Mouse (Mus musculus) frontal cortex, postnatal 25 days (tissue): ENCODE measurements around the gene Mpi.

Experiments
- DNase-seq, 2 experiments: peaks; one replicate each; pipeline ENCODE4 v3.0.0; 2022; ENCODE audit warnings: low spot score in 2 of 2

The Mpi gene

DNA sequence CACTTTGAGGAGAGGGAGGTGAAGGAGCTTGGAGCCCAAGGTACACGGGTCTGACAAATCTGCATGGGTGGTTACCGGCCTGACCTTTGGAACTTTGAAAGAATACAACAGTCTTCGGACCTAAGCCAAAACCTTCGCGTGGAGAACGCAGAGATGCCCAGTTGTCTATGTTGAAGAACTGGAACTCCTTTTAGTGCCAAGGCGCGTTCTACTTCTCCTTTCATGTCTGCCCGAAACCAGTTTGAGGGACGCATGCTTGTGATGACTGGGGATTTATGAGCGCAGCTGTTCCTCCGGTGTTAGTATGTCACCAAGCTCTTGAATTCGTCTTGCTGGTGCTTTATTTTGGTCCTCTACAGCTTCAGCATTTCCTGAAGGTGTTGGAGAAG lies 9.1 kb upstream of the Mpi start:
- DNase-seq, result no peak

GRCm38 (mm10) chr9:57560861-57561710 lies 8.5 kb upstream of the Mpi start, which contains the start of gene Scamp2:
Scamp2 (plus strand) TSS chr9:57560943.
- DNase-seq, result peak; percentile 91 to 92

GRCm38 (mm10) chr9:57560263-57560662 lies 7.7 kb upstream of the Mpi start:
- no peak for DNase-seq

DNA sequence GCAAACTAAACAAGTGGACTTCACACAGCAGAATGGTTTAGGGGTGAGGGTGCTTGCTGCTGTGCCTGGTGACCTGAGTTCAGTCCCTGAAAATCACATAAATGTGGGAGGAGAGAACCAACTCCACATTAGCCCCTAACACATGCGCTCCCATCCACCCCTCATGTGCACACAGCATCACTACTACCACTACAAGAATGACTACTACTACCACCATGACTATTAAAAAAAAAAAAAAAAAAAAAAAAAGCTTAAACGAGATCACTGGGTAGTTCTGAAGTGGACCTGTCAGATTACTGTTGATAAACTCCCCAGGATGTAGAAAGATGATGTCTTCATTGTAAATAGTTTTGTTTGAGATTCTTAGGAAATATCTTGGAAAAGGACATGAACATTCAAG lies 7.0 kb upstream of the Mpi start:
- no peak for DNase-seq

GRCm38 (mm10) chr9:57558625-57559024 lies 6.1 kb upstream of the Mpi start:
- no peak for DNase-seq

GRCm38 (mm10) chr9:57557215-57557614 lies 4.7 kb upstream of the Mpi start:
- no peak for DNase-seq

GRCm38 (mm10) chr9:57554753-57555152 lies 2.2 kb upstream of the Mpi start:
- no peak for DNase-seq

GRCm38 (mm10) chr9:57553119-57553518 lies 556 bp upstream of the Mpi start:
- no peak for DNase-seq

DNA sequence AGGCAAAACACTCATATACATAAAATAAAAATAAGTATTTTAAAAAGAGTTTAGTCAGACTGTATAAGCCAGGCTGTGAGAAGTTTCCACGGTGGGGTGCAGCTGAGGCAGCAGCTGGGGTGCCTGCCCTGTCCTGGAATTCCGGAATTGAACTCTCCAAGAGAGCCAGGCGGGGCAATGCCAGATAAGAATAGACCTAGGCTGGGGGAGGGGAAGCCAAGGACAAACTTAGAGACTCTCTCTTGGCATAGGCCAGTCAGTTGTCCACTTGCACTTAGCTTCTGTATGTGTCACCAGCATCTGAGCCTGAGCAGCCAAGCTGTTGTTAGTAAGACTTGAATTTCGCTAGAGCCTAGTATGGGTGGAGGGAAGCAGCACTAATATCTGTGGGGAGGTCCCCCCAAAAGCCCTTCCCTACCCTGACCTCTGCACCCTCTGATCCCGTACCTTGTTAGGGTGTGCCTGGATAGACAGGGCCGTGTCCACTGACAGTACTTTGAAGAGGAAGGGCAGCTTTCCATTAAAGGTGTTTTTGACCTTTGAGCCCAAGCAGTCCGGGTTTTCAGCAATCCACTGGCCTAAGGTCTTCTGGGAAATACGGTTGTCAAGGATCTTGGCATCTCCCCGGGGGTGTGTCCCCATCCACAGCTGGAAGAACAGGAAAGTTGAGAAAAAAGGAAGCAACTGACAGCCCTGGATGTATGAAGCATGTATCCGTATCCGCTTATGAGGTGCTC lies 2.3 kb downstream of the Mpi start:
- DNase-seq, result no peak

DNA sequence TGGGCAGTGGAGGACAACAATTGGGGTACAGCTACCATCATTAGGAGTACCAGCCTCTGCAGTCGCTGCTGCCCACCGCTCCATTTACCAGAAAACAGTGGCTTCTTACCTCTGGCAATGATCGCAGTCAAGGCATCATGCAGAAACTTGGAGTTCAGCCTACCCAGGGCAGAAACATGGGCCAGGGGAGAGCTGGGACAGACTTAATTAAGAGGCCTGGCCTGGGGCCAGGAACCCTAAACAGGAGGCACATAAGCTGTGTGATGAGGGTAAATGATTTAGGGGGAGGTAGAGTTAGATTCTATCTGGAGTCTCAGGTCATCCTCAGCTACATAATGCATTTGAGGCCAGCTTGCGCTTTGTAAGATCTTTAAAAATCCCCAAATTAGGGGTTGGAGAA lies 3.4 kb downstream of the Mpi start:
- no peak for DNase-seq

GRCm38 (mm10) chr9:57547869-57548268 lies 4.7 kb downstream of the Mpi start:
- DNase-seq, result no peak

GRCm38 (mm10) chr9:57547287-57547686 lies 5.3 kb downstream of the Mpi start:
- DNase-seq, result no peak

- DNase-seq, result no peak
Measured at GRCm38 (mm10) chr9:57543951-57544350, 8.6 kb downstream of the Mpi start.

- DNase-seq, result no peak
Measured at GRCm38 (mm10) chr9:57541312-57541711, 11.3 kb downstream of the Mpi start.

- no peak for DNase-seq
Measured at GRCm38 (mm10) chr9:57539550-57539949, 13.0 kb downstream of the Mpi start.

- no peak for DNase-seq
Measured at GRCm38 (mm10) chr9:57537728-57538181, 14.8 kb downstream of the Mpi start.

DNA sequence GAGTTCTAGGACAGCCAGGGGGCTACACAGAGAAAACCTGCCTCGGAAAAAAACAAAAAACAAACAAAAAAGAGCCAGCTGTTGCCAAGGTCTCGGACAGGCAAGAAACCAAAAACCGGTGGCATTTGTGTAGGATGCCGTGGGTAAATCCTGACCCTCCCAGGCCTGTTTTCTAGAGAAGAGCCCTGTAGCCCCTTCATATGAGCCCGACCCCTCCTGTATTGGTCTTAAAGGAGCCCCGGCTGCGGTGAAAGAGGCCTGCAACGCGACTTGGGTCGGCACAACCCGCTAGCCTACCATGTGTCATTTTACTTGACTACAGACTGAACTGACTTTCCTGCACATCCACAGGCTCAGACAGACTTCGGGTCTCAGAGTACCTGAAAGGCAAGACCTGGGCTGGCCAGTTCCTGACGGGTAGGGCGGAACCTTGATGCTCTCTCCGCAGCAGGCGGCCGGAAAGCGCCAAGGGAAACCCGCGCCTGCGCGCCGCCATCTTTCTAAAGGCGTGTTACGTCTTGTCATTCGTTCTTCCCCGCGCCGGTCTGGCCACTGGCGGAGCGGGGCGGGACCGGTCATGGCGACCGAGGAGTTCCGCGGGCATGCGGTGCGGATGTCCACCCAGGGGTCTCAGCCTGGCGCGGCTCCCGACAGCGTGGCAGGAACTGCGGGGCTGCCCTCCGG lies 15.4 kb downstream of the Mpi start, which contains the start of gene Fam219b:
Fam219b (plus strand) TSS at position 485 of the 684 bp plus-strand sequence.
- DNase-seq, result peak; percentile 85

- DNase-seq, result no peak
Measured at GRCm38 (mm10) chr9:57536362-57536761, 16.2 kb downstream of the Mpi start.

DNA sequence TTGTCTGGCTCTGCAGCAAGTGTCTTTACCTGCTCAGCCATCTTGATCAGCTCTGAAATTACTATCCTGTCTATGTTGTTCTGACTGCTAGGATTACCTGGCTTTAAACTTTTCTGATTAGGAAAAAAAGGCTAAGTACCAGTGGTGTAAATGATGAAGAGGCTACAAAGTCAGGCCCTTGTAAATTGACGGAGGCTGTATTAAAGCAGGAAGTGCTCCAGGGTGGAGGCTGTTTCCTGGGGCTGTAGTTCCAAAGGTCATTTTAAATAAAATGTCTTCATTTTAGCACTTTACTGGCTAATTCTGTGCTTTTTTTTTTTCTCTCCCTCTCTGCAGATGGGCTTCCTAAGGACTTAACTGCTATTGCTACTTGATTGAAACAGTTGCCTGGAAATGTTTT lies 20.6 kb downstream of the Mpi start:
- DNase-seq, result no peak

DNA sequence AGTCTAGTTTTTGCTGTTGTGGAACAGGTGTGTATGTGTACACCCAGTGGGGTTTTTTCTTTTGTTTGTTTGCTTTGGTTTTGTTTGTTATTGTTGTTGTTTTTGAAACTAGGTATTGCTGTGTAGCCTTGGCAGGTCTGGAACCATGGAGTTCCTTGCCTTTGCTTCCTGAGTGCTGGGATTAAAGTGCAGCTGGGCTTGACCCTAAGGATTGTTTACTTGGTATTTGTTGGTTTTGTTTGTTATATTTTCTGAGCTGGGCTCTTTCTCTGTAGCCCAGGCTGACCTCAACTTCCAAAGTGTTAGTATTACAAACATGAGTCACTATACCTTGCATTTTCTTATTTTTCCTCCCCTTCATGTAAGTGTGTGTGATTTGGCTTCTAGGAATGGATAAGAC lies 26.1 kb downstream of the Mpi start:
- DNase-seq, result no peak

GRCm38 (mm10) chr9:57525516-57525915 lies 27.0 kb downstream of the Mpi start:
- DNase-seq, result no peak

- no peak for DNase-seq
Measured at GRCm38 (mm10) chr9:57524439-57524838, 28.1 kb downstream of the Mpi start.
